Mouse (Mus musculus): ENCODE measurements at regions not wholly inside any gene's neighbourhood (a gene's known extent, or its start where the extent isn't known, plus 50 kb on each side); places are given as distances from the start of the nearest gene placed in this dataset.

DNA sequence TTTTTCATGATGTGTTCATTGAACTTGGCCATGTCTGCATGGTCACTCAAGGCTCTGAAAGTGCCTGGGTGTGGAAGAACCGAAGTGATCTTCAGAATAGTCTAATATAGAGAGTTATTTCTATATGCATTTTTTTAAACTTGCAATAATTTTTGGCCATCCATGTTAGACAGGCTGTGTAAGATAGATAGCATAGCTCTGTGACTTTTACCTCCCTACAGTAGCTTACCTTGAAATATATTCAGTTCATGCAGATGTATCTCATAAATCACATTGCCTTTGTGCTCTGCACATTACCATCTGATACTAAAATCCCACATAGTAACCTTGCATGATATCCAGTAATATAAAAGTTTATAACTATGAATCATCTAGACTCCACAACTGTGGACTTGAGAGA is 233.7 kb upstream of the Nova1 start:
- no peak for TF ChIP-seq CTCF (IDR thresholded peaks at IDR 0.05; ENCODE audit: borderline replicate concordance, insufficient read depth, low read length)
- TF ChIP-seq POLR2A (IDR thresholded peaks at IDR 0.05; ENCODE audit: low read depth, low read length) = no peak
